In genomic region chr10:88146707-88147477, GRCm38 (mm10) we compare ENCODE assay signal across 8 mouse cellular contexts. TPM values are rescaled to one million over a fixed set of nuclear protein-coding genes. Genes with fewer than 3 reads are reported as not detected.
A peak's percentile ranks its signal among the peaks of the same experiment; 100 is the strongest.
DNase-seq lines count a peak whose midpoint lies in the region; ATAC-seq and TF ChIP-seq lines count a peak whose summit lies in the region.

Parpbp (minus strand) TSS chr10:88146941.
Nup37 (plus strand) TSS chr10:88146992.

- TF ChIP-seq POLR2A in testis, adult 2 months (IDR thresholded peaks at IDR 0.05; ENCODE audit: control insufficient read depth, low read depth, low read length), result peak; percentile 72

- H3K9ac ChIP-seq in forebrain, embryonic 11.5 days (ENCODE audit: low read length), result peak within 1 kb of the TSS; percentile 81
- peak within 1 kb of the TSS; percentile 76 for H3K9ac ChIP-seq in heart, embryonic 16.5 days (ENCODE audit: low read length)
- peak within 1 kb of the TSS; percentile 88 for H3K9ac ChIP-seq in liver, embryonic 15.5 days
- H3K9ac ChIP-seq in neural tube, embryonic 12.5 days, result peak within 1 kb of the TSS; percentile 68

- H3K27me3 ChIP-seq in forebrain, embryonic 11.5 days (ENCODE audit: control insufficient read depth, insufficient read depth, low read length), result no peaks in the 10 kb centered on the region
- no peaks in the 10 kb centered on the region for H3K27me3 ChIP-seq in heart, embryonic 16.5 days (ENCODE audit: control insufficient read depth, insufficient read depth, low read length)
- H3K27me3 ChIP-seq in liver, embryonic 15.5 days, result no peaks in the 10 kb centered on the region
- H3K27me3 ChIP-seq in neural tube, embryonic 12.5 days (replicated peaks), result no peaks in the 10 kb centered on the region
- no peaks in the 10 kb centered on the region for H3K27me3 ChIP-seq in testis, adult 2 months (ENCODE audit: control insufficient read depth, insufficient read depth, low read length)

- H3K4me2 ChIP-seq in forebrain, embryonic 11.5 days (ENCODE audit: low read depth, low read length, severe bottlenecking), result peak within 1 kb of the TSS; percentile 84
- peak within 1 kb of the TSS; percentile 83 for H3K4me2 ChIP-seq in heart, embryonic 16.5 days (ENCODE audit: low read depth, low read length)
- H3K4me2 ChIP-seq in liver, embryonic 15.5 days, result peak within 1 kb of the TSS; percentile 76
- H3K4me2 ChIP-seq in neural tube, embryonic 12.5 days (replicated peaks), result peak within 1 kb of the TSS; percentile 81

- H3K4me3 ChIP-seq in forebrain, embryonic 11.5 days (ENCODE audit: low read depth, low read length), result peak within 1 kb of the TSS; percentile 81
- H3K4me3 ChIP-seq in heart, embryonic 16.5 days (ENCODE audit: low read length), result peak within 1 kb of the TSS; percentile 68
- peak within 1 kb of the TSS; percentile 96 for H3K4me3 ChIP-seq in liver, embryonic 15.5 days (replicated peaks)
- H3K4me3 ChIP-seq in neural tube, embryonic 12.5 days, result peak within 1 kb of the TSS; percentile 78
- peak within 1 kb of the TSS; percentile 96 for H3K4me3 ChIP-seq in testis, adult 2 months (ENCODE audit: control insufficient read depth, low read depth, low read length)

- WGBS in forebrain, embryonic 11.5 days, result under 1% methylated on average over 53 of the region's 53 CpGs
- under 1% methylated on average over 53 of the region's 53 CpGs for WGBS in heart, embryonic 16.5 days
- under 1% methylated on average over 53 of the region's 53 CpGs for WGBS in liver, embryonic 15.5 days (ENCODE audit: insufficient replicate concordance)
- WGBS in neural tube, embryonic 12.5 days, result 1% methylated on average over 53 of the region's 53 CpGs

- no peak within 1 kb of the TSS for H3K27ac ChIP-seq in forebrain, embryonic 11.5 days (ENCODE audit: low read depth, low read length)
- peak within 1 kb of the TSS; percentile 19; the same call in 1 of the 2 replicates for H3K27ac ChIP-seq in heart, embryonic 16.5 days (ENCODE audit: low read length)
- peak within 1 kb of the TSS; percentile 81 for H3K27ac ChIP-seq in liver, embryonic 15.5 days (replicated peaks)
- no peak within 1 kb of the TSS for H3K27ac ChIP-seq in neural tube, embryonic 12.5 days
- peak within 1 kb of the TSS; percentile 61 for H3K27ac ChIP-seq in testis, adult 2 months (ENCODE audit: control insufficient read depth, insufficient read depth, low read depth, low read length)

- DNase-seq in CD8-positive naive resting alpha-beta T cell, adult 2 months (ENCODE audit: low read depth in 2 of 2, low spot score in 2 of 2), result peak; percentile 82 to 86
- DNase-seq in c-Kit-positive CD71-negative TER-119-negative erythroid progenitor cells, embryonic 14.5 days (ENCODE audit: low read depth), result peak; percentile 76
- DNase-seq in forebrain, embryonic 11.5 days (ENCODE audit: low spot score), result peak; percentile 93
- peak; percentile 88 to 94 for DNase-seq in kidney, postnatal 36 days

- peaks cover 6% of the 10 kb centered on the region; the same call in 1 of the 2 replicates for H3K4me1 ChIP-seq in forebrain, embryonic 11.5 days (replicated peaks; ENCODE audit: control insufficient read depth, insufficient read depth, low read length)
- peaks cover 14% of the 10 kb centered on the region for H3K4me1 ChIP-seq in heart, embryonic 16.5 days (ENCODE audit: control insufficient read depth, insufficient read depth, low read length)
- H3K4me1 ChIP-seq in liver, embryonic 15.5 days (replicated peaks), result peaks cover 28% of the 10 kb centered on the region
- H3K4me1 ChIP-seq in neural tube, embryonic 12.5 days, result peaks cover 16% of the 10 kb centered on the region
- H3K4me1 ChIP-seq in testis, adult 2 months (ENCODE audit: control insufficient read depth, insufficient read depth, low read length), result peaks cover 3% of the 10 kb centered on the region; the same call in 1 of the 2 replicates

- no peaks in the 10 kb centered on the region for H3K9me3 ChIP-seq in forebrain, embryonic 11.5 days (ENCODE audit: control insufficient read depth, low read length)
- H3K9me3 ChIP-seq in heart, embryonic 16.5 days (replicated peaks; ENCODE audit: control insufficient read depth, low read length), result no peaks in the 10 kb centered on the region
- no peaks in the 10 kb centered on the region for H3K9me3 ChIP-seq in liver, embryonic 15.5 days (replicated peaks)
- H3K9me3 ChIP-seq in neural tube, embryonic 12.5 days, result no peaks in the 10 kb centered on the region

- peak; percentile 99 for ATAC-seq in forebrain, embryonic 11.5 days (replicated peaks; ENCODE audit: low FRiP score)
- peak; percentile 98 for ATAC-seq in heart, embryonic 16.5 days (replicated peaks; ENCODE audit: extremely low read depth, insufficient read depth, low FRiP score)
- peak; percentile 99 for ATAC-seq in liver, embryonic 15.5 days (ENCODE audit: insufficient read depth)
- peak; percentile 98 for ATAC-seq in neural tube, embryonic 12.5 days (ENCODE audit: low FRiP score, low read depth)

- TF ChIP-seq CTCF in testis, adult 2 months (IDR thresholded peaks at IDR 0.05; ENCODE audit: control insufficient read depth, insufficient read depth, insufficient replicate concordance, low read depth, low read length), result no peak

- H3K36me3 ChIP-seq in forebrain, embryonic 11.5 days (ENCODE audit: control insufficient read depth, insufficient read depth, low read length), result no peaks in the 10 kb centered on the region
- H3K36me3 ChIP-seq in heart, embryonic 16.5 days (ENCODE audit: control insufficient read depth, insufficient read depth), result peaks cover 13% of the 10 kb centered on the region
- H3K36me3 ChIP-seq in liver, embryonic 15.5 days (replicated peaks), result peaks cover 39% of the 10 kb centered on the region
- peaks cover 11% of the 10 kb centered on the region; the same call in 1 of the 2 replicates for H3K36me3 ChIP-seq in neural tube, embryonic 12.5 days
- no peaks in the 10 kb centered on the region; the same call in none of the 2 replicates for H3K36me3 ChIP-seq in testis, adult 2 months (ENCODE audit: control insufficient read depth, insufficient read depth, low read length)

RNA-seq across cellular contexts. Expression of gene Parpbp, which starts in this region (rescaled TPM):
- 15.8 and 16.4 TPM in 2 replicates for polyA plus RNA-seq in forebrain, embryonic 11.5 days (2014; fragmentation: Nextera tagmentation; extraction: Ambion mirVana)
- 9.4 and 12.0 TPM in 2 replicates for polyA plus RNA-seq in heart, embryonic 16.5 days (2015; fragmentation: Nextera tagmentation; extraction: Ambion mirVana)
- polyA plus RNA-seq in liver, embryonic 15.5 days (2015; fragmentation: Nextera tagmentation; extraction: Ambion mirVana), result 12.3 and 12.8 TPM in 2 replicates
- 7.8 and 7.9 TPM in 2 replicates for polyA plus RNA-seq in neural tube, embryonic 12.5 days (2016; fragmentation: Nextera tagmentation; extraction: Ambion mirVana)
- polyA plus RNA-seq in testis, adult 2 months (2012; rRNA removed), result 4.7 TPM in 2 replicates

RNA-seq across cellular contexts. Expression of gene Nup37, which starts in this region (rescaled TPM):
- polyA plus RNA-seq in forebrain, embryonic 11.5 days (2014; fragmentation: Nextera tagmentation; extraction: Ambion mirVana), result 102 and 110 TPM in 2 replicates
- polyA plus RNA-seq in heart, embryonic 16.5 days (2015; fragmentation: Nextera tagmentation; extraction: Ambion mirVana), result 33.5 and 37.0 TPM in 2 replicates
- polyA plus RNA-seq in liver, embryonic 15.5 days (2015; fragmentation: Nextera tagmentation; extraction: Ambion mirVana), result 27.7 and 30.7 TPM in 2 replicates
- 60.3 and 60.4 TPM in 2 replicates for polyA plus RNA-seq in neural tube, embryonic 12.5 days (2016; fragmentation: Nextera tagmentation; extraction: Ambion mirVana)
- polyA plus RNA-seq in testis, adult 2 months (2012; rRNA removed), result 13.7 and 14.8 TPM in 2 replicates

Comparison
In these comparisons a context has a peak if more than half of its experiments do, and no peak if none do; other contexts are left out.
1. H3K27ac ChIP-seq: peak in heart, embryonic 16.5 days (single experiment), liver, embryonic 15.5 days (single experiment) and testis, adult 2 months (single experiment); none in forebrain, embryonic 11.5 days (single experiment) and neural tube, embryonic 12.5 days (single experiment).
2. Peak in every context shown above with its lines, with median percentiles within 50 percentile points of each other: DNase-seq, ATAC-seq, H3K4me2 ChIP-seq, H3K4me3 ChIP-seq and H3K9ac ChIP-seq.